Mouse (Mus musculus): ENCODE measurements around the gene Dgkq. TPM values are rescaled to one million over a fixed set of nuclear protein-coding genes. Genes with fewer than 3 reads are reported as not detected.

The Dgkq gene
- polyA plus RNA-seq, 1 experiment from 2014 or later, result 13.4 TPM

DNA sequence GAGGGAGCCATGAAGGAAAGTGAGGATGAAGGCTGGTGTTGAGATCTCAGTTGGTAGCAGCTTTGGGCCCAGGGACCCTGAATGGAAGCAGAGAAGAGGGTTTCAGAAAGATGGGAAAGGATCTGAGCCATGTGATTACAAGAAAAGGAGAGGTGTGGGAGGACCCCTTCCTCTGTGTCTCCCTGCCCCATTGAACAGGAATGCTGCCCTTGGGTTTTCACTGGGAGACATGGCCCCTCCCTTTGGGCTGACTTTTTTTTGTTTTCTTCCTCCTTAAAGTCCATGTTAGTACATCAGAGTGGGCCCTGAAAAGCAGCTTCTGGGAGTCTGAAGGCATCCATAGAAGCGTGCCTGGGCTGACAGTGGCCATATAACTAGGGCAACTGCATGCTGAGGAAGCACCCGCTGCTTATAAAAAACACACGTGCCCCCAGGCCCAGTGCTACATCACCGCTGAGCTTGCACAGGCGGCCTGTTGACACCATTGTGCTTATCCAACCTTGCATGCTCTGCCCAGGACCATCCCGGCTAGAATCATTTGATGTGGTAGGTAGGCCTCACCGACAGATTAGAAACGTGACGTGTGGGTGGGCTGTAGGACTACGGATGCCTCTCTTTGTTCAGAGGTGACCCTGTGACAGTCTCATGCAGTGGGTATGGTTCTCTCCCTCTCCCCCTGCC is 32.0 kb upstream of the Dgkq start:
- Histone ChIP-seq H3K4me3 (no peak overlapping the region), H3K9me3 (replicated peaks) (no peaks in the 10 kb centered on the region), H3K36me3 (peaks cover 82% of the 10 kb centered on the region), H3K4me1 (peaks cover 69% of the 10 kb centered on the region), H3K27me3 (ENCODE audit: low read depth, poor library complexity, severe bottlenecking) (no peaks in the 10 kb centered on the region), H3K27ac (peak overlapping the region; percentile 80; the same call in 1 of the 2 replicates)
- WGBS, result 85% methylated on average over 10 of the region's 10 CpGs
- DNase-seq (ENCODE audit: low spot score), result no peak

DNA sequence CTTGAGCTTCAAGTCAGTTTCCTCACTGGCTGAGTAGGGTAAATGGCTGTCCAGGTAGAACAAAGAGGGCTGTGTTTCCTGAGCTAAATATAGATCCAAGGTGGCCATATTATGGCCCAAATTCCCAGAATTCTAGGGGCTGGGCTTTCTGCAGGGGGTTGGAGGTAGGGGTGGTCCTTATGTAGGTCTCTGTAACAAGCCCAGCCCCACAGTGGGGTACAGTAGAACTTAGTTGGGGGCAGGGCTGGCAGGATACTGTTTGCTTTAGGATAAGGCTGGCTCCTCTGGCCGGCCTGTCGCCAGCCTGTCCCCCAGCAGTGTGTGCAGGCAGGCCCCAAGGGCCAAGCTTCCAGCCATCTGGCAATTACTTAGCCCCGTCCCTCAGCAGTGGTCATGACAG is 30.9 kb upstream of the Dgkq start:
- H3K4me3 ChIP-seq, result 0 out of 2 replicates have a peak overlapping the region, but pooled peaks have one; percentile 4
- no peak for DNase-seq (ENCODE audit: low spot score)
- H3K4me1 ChIP-seq, result peaks cover 80% of the 10 kb centered on the region
- peaks cover 82% of the 10 kb centered on the region for H3K36me3 ChIP-seq
- H3K27me3 ChIP-seq (ENCODE audit: low read depth, poor library complexity, severe bottlenecking), result no peaks in the 10 kb centered on the region
- WGBS, result 51% methylated on average over 3 of the region's 3 CpGs
- H3K9me3 ChIP-seq (replicated peaks), result no peaks in the 10 kb centered on the region
- peak overlapping the region; percentile 80 for H3K27ac ChIP-seq

DNA sequence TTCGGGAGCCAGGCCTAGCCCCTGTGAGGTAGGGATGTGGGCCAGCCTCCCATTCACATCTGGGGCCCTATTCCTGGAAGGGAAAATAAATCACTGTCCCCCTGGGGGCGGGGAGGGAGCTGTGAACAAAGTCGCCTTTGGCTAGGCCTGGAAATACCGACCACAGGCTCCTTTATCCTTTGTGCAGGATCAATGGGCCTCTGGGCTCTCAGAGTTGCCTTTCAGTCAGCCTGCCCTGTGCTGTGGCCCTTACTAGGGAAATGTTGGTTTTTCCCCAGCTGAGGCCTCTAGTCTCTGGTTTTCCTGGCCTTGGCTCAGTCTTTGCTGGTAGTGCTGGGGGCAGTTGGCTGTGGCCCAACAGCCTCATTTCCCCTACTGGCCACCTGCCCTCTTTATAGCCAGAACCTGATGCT is 27.9 kb upstream of the Dgkq start:
- Histone ChIP-seq H3K4me3 (peak overlapping the region; percentile 14; the same call in 1 of the 2 replicates), H3K36me3 (peaks cover 52% of the 10 kb centered on the region), H3K4me1 (peaks cover 88% of the 10 kb centered on the region), H3K27me3 (ENCODE audit: low read depth, poor library complexity, severe bottlenecking) (peaks cover 8% of the 10 kb centered on the region), H3K27ac (peak overlapping the region; percentile 75), H3K9me3 (replicated peaks) (no peaks in the 10 kb centered on the region)
- peak; percentile 52 for DNase-seq (ENCODE audit: low spot score)
- WGBS, result 23% methylated on average over 4 of the region's 4 CpGs

DNA sequence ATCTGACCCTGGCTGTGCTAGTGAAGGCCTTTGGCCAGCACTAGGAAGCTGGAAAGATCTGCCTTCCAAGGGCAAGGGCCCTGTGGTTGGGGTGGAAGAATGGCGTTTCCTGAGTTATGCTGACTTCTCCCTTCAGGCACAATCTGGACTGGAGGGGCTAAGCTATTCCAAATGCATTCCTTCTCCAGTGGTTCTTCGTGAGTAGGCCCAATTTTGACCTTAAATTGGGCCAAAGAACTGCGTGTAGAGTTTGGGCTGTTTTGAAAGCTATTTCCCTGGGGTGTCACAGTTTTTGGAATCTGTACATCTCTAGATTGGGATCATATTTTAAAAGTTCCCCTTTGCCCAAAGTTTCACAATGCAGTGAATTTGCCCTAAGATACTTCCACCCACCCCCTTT is 27.1 kb upstream of the Dgkq start:
- H3K27ac ChIP-seq, result peak overlapping the region; percentile 94
- H3K4me1 ChIP-seq, result peaks cover 90% of the 10 kb centered on the region
- peaks cover 15% of the 10 kb centered on the region for H3K27me3 ChIP-seq (ENCODE audit: low read depth, poor library complexity, severe bottlenecking)

DNA sequence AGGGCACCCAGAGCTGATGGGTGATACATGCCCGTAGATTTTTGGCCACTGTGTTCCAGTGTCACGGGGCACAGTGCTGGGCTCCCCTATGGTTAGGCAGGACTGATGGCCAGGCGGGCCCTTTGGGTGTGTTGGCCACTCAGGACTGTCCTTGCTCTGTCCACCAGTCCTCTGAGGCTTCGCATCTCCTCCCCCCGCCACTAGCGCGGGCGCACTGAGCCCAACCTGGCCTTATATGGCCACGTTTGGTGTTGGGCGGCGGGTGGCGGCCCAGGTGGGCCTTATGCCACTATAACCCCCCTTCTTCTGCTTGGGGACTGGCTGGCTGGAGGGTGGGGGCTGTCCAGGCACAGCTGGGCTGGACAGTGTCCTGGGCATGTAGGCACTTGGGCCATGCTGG is 26.4 kb upstream of the Dgkq start:
- Histone ChIP-seq H3K4me1 (peaks cover 83% of the 10 kb centered on the region), H3K27me3 (ENCODE audit: low read depth, poor library complexity, severe bottlenecking) (peaks cover 18% of the 10 kb centered on the region), H3K4me3 (peak overlapping the region; percentile 88), H3K27ac (peak overlapping the region; percentile 94; the same call in 1 of the 2 replicates), H3K9me3 (replicated peaks) (no peaks in the 10 kb centered on the region), H3K36me3 (peaks cover 38% of the 10 kb centered on the region)
- no peak for DNase-seq (ENCODE audit: low spot score)
- WGBS, result 95% methylated on average over 12 of the region's 12 CpGs

More for the DNA sequence above, 27.1 kb upstream of the Dgkq start:
- no peak for DNase-seq (ENCODE audit: low spot score)
- Histone ChIP-seq H3K9me3 (replicated peaks) (no peaks in the 10 kb centered on the region), H3K4me3 (peak overlapping the region; percentile 17; the same call in 1 of the 2 replicates), H3K36me3 (peaks cover 44% of the 10 kb centered on the region)
- WGBS, result 90% methylated on average over 3 of the region's 3 CpGs

DNA sequence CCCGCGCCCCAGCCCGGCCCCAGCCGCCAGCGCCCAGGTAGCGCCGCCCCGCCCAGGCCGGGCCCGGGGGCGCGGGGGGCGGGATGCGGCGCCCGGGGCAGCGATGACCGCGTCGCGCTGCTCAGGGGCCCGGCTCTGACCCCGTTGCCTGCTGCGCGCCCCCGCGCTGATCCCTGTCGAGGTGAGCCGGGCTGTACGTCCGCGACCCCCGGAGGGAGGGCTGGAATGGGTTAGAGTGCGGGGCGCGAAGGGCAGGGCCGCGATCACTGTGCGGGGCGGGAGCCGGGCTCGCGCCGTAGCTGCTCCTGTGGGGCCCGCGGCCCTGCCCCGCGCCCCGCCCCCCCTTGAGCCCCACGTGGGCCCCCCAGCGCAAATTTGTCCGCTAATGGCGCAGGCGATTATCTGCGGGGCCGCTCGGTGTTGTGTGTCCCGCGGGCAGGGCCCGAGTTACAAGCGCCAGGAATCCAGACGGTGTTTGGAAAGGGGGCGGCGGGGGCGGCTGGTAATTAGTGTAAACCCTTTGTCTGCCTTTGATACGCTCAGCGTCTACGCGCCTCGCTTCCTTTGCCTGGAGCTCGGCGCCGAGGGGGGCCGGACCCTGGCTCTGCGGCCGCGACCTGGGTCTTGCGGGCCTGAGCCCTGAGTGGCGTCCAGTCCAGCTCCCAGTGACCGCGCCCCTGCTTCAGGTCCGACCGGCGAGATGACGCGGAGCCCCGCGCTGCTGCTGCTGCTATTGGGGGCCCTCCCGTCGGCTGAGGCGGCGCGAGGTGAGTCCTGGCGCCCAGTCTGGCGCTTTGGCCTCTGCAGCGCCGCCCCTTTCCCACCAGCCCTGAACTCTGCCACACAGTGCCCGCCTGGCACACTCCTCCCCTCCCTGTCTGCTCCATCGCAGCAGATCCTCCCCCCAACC is 25.1 kb upstream of the Dgkq start:
- H3K4me1 ChIP-seq, result peaks cover 71% of the 10 kb centered on the region
- H3K9me3 ChIP-seq (replicated peaks), result no peaks in the 10 kb centered on the region
- WGBS, result under 1% methylated on average over 99 of the region's 99 CpGs
- peak overlapping the region; percentile 94 for H3K27ac ChIP-seq
- DNase-seq (ENCODE audit: low spot score), result peak; percentile 73
- H3K4me3 ChIP-seq, result peak overlapping the region; percentile 88
- peaks cover 18% of the 10 kb centered on the region for H3K27me3 ChIP-seq (ENCODE audit: low read depth, poor library complexity, severe bottlenecking)
- peaks cover 36% of the 10 kb centered on the region for H3K36me3 ChIP-seq

DNA sequence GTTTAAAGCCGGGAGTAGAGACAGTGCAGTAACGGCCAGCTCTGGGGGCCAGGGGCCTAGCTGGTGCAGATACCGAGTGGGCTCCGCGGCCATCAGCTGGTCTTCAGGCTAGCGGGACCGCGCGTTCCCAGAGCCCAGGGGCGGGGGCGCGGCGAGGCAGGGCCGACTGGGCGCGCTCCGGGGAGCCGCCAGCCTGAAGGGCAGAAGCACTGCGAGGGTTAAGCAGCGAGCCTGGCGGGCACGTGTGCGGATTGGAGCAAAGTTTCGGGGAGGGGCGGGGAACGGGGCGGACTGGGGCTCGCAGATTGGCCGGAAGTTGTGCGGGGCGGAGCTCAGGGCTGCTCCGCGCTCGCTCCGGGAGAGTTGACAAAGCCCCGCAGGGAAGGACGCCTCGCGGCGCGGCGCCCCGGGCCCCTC is 24.4 kb upstream of the Dgkq start:
- Histone ChIP-seq H3K4me1 (peaks cover 64% of the 10 kb centered on the region), H3K9me3 (replicated peaks) (no peaks in the 10 kb centered on the region), H3K27ac (peak overlapping the region; percentile 94), H3K27me3 (ENCODE audit: low read depth, poor library complexity, severe bottlenecking) (peaks cover 18% of the 10 kb centered on the region), H3K4me3 (peak overlapping the region; percentile 88), H3K36me3 (peaks cover 30% of the 10 kb centered on the region)
- WGBS, result 1% methylated on average over 43 of the region's 43 CpGs
- peak; percentile 95 for DNase-seq (ENCODE audit: low spot score)

DNA sequence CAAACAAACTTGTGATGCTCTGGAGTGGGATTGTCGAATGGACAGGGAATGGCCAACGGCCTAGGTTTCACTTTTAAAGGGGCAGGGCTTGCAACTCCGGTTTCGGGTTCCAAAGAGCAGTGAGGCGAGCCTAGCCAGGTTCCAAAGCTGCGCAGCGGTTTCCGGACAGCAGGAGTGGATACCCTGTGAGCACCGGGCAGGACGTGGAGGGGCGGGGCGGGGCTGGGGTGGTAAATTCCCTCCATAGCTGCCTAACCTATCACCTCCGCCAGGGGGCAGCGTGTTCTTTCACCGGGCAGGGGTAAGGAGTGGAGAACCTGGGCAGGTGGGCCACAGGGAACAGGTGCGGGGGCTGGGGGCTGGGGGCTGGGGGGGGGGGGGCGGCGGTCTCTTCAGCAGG is 22.8 kb upstream of the Dgkq start, which contains the start of gene Fgfrl1:
Gene Fgfrl1 (plus strand): TSS at position 112 of the 400 bp plus-strand sequence.
- 4% methylated on average over 18 of the region's 18 CpGs for WGBS
- Histone ChIP-seq H3K27me3 (ENCODE audit: low read depth, poor library complexity, severe bottlenecking) (peaks cover 18% of the 10 kb centered on the region), H3K4me1 (peaks cover 47% of the 10 kb centered on the region), H3K9me3 (replicated peaks) (no peaks in the 10 kb centered on the region), H3K36me3 (peaks cover 17% of the 10 kb centered on the region), H3K27ac (no peak within 1 kb of the TSS; the same call in 1 of the 2 replicates), H3K4me3 (peak within 1 kb of the TSS; percentile 88)
- peak; percentile 84 for DNase-seq (ENCODE audit: low spot score)

DNA sequence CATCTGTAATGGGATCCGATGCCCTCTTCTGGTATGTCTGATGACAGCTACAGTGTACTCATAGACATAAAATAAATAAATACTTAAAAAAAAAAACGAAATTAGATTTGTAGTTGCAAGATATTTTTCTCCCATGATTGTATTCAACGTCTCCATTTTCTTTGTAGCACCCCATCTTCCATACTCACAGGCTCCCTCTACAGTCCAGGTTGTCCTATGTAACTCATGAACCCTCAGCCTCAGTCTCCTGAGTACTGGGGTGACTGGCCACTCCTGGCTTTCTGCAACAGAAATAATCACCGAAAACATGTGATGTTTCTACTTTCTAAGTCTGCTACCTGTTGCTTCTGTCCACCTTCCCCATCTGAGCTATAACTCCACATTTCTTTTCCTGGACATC is 21.7 kb upstream of the Dgkq start:
- Histone ChIP-seq H3K9me3 (replicated peaks) (no peaks in the 10 kb centered on the region), H3K27ac (no peak overlapping the region), H3K27me3 (ENCODE audit: low read depth, poor library complexity, severe bottlenecking) (peaks cover 18% of the 10 kb centered on the region), H3K4me1 (peaks cover 36% of the 10 kb centered on the region), H3K4me3 (no peak overlapping the region), H3K36me3 (peaks cover 8% of the 10 kb centered on the region)
- DNase-seq (ENCODE audit: low spot score), result no peak
- WGBS, result 72% methylated on average over 4 of the region's 4 CpGs

DNA sequence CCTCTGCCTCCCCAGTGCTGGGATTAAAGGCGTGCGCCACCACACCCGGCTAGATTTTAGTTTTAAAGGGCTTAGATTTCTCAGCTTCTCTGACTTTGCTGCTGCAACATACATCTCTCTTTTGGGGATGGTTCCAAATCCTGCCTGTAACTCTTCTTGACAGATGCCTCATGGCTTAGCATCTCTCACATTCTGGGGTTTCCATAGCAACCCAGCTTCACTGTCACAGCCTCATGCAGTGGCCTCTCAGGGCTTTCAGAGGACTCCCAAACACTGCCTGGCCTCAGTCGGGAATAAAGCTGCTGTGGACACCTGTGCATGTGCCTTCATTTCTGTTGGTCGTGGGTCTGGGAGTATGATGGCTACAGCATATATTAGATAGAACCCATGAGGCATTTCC is 19.6 kb upstream of the Dgkq start:
- H3K9me3 ChIP-seq (replicated peaks), result no peaks in the 10 kb centered on the region
- H3K36me3 ChIP-seq, result no peaks in the 10 kb centered on the region
- no peak overlapping the region for H3K27ac ChIP-seq
- peaks cover 22% of the 10 kb centered on the region for H3K4me1 ChIP-seq
- no peak overlapping the region for H3K4me3 ChIP-seq
- 76% methylated on average over 5 of the region's 5 CpGs for WGBS
- no peak for DNase-seq (ENCODE audit: low spot score)
- peaks cover 18% of the 10 kb centered on the region for H3K27me3 ChIP-seq (ENCODE audit: low read depth, poor library complexity, severe bottlenecking)

DNA sequence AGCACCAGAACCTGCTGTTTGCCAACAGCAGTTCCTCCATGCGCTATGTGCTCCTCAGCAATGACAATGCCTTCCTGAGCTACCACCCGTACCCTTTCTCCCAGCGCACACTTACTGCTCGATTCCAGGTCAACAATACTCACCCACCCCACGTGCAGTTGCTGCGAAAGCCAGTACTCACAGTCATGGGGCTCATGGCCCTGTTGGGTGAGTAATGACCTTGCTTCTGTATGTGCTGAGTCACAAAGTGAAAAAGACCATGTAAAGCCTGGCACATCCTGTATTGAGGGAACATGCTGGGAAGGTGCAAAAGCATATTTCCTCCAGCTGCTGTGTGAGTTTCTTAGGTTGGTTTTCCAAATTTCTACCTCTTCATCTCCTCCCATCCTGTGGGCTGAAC is 11.4 kb upstream of the Dgkq start:
- WGBS, result 95% methylated on average over 6 of the region's 6 CpGs
- Histone ChIP-seq H3K4me1 (peaks cover 19% of the 10 kb centered on the region), H3K9me3 (replicated peaks) (no peaks in the 10 kb centered on the region), H3K27ac (no peak overlapping the region), H3K36me3 (0 out of 2 replicates have a peak, but pooled peaks cover 4% of the 10 kb centered on the region), H3K4me3 (no peak overlapping the region), H3K27me3 (ENCODE audit: low read depth, poor library complexity, severe bottlenecking) (no peaks in the 10 kb centered on the region)
- DNase-seq (ENCODE audit: low spot score), result no peak

DNA sequence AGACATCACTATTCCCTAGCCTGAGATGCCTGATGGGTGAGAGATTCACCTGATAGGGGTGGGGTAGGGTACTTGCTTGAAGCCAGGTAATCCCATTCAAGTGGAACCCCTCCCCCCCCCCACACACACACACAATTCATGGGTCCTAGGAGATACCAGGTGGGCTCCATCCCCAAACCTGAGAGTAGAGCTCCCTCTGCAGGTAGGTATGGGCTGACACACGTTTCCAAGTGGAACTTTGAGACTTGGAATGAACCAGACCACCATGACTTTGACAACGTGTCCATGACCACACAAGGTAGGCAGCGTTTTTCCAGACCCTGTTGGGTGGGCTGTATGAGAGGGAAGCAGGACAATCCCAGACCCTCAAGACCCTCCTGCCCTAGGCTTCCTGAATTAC is 10.4 kb upstream of the Dgkq start:
- WGBS, result 52% methylated on average over 3 of the region's 3 CpGs
- DNase-seq (ENCODE audit: low spot score), result no peak
- H3K9me3 ChIP-seq (replicated peaks), result no peaks in the 10 kb centered on the region
- peaks cover 19% of the 10 kb centered on the region for H3K4me1 ChIP-seq
- H3K27me3 ChIP-seq (ENCODE audit: low read depth, poor library complexity, severe bottlenecking), result no peaks in the 10 kb centered on the region
- H3K36me3 ChIP-seq, result 0 out of 2 replicates have a peak, but pooled peaks cover 4% of the 10 kb centered on the region
- H3K27ac ChIP-seq, result no peak overlapping the region
- H3K4me3 ChIP-seq, result no peak overlapping the region

Data from limb, embryonic 10.5 days (tissue).